Mouse (Mus musculus): ENCODE data around the gene Timm17b. TPM values are rescaled to one million over a fixed set of nuclear protein-coding genes. Genes with fewer than 3 reads are reported as not detected.

Gene Timm17b
- polyA plus RNA-seq, 1 experiment from 2014 or later, result 178 TPM

GRCm38 (mm10) chrX:7927116-7927515 is 28.0 kb downstream of the Timm17b start:
- H3K27ac ChIP-seq (replicated peaks), result no peak overlapping the region
- DNase-seq (ENCODE audit: low spot score), result no peak
- H3K4me3 ChIP-seq, result no peak overlapping the region
- peaks cover 76% of the 10 kb centered on the region for H3K27me3 ChIP-seq (replicated peaks; ENCODE audit: low read depth, poor library complexity, severe bottlenecking)
- H3K4me1 ChIP-seq, result peaks cover 14% of the 10 kb centered on the region
- 22% methylated on average over 10 of the region's 10 CpGs for WGBS
- peaks cover 32% of the 10 kb centered on the region for H3K36me3 ChIP-seq (replicated peaks)
- peaks cover 7% of the 10 kb centered on the region; the same call in 1 of the 2 replicates for H3K9me3 ChIP-seq

- no peak for DNase-seq (ENCODE audit: low spot score)
- WGBS, result 16% methylated on average over 19 of the region's 19 CpGs
- Histone ChIP-seq H3K4me1 (peaks cover 4% of the 10 kb centered on the region; the same call in 1 of the 2 replicates), H3K36me3 (replicated peaks) (peaks cover 43% of the 10 kb centered on the region), H3K4me3 (0 out of 2 replicates have a peak within 1 kb of the TSS, but pooled peaks have one; percentile 13), H3K27me3 (replicated peaks; ENCODE audit: low read depth, poor library complexity, severe bottlenecking) (peaks cover 64% of the 10 kb centered on the region), H3K9me3 (peaks cover 7% of the 10 kb centered on the region; the same call in 1 of the 2 replicates), H3K27ac (replicated peaks) (no peak within 1 kb of the TSS)
Measured at GRCm38 (mm10) chrX:7928270-7928790, 29.2 kb downstream of the Timm17b start, which contains the start of gene Eras. TSS of gene Eras (minus strand) at chrX:7928607.

GRCm38 (mm10) chrX:7936874-7937273 is 37.7 kb downstream of the Timm17b start:
- DNase-seq (ENCODE audit: low spot score), result no peak
- no peak overlapping the region for H3K4me3 ChIP-seq
- H3K9me3 ChIP-seq, result peaks cover 10% of the 10 kb centered on the region; the same call in 1 of the 2 replicates
- peaks cover 70% of the 10 kb centered on the region for H3K36me3 ChIP-seq (replicated peaks)
- H3K27ac ChIP-seq (replicated peaks), result no peak overlapping the region
- no peaks in the 10 kb centered on the region for H3K4me1 ChIP-seq
- no peaks in the 10 kb centered on the region for H3K27me3 ChIP-seq (replicated peaks; ENCODE audit: low read depth, poor library complexity, severe bottlenecking)
- 54% methylated on average over 11 of the region's 11 CpGs for WGBS

GRCm38 (mm10) chrX:7937667-7938066 is 38.5 kb downstream of the Timm17b start:
- H3K27ac ChIP-seq (replicated peaks), result no peak overlapping the region
- 91% methylated on average over 6 of the region's 6 CpGs for WGBS
- H3K4me1 ChIP-seq, result no peaks in the 10 kb centered on the region
- H3K27me3 ChIP-seq (replicated peaks; ENCODE audit: low read depth, poor library complexity, severe bottlenecking), result no peaks in the 10 kb centered on the region
- H3K36me3 ChIP-seq (replicated peaks), result peaks cover 63% of the 10 kb centered on the region
- peaks cover 10% of the 10 kb centered on the region; the same call in 1 of the 2 replicates for H3K9me3 ChIP-seq
- H3K4me3 ChIP-seq, result no peak overlapping the region
- DNase-seq (ENCODE audit: low spot score), result no peak

- Histone ChIP-seq H3K4me1 (peaks cover 5% of the 10 kb centered on the region), H3K4me3 (no peak overlapping the region), H3K27me3 (replicated peaks; ENCODE audit: low read depth, poor library complexity, severe bottlenecking) (no peaks in the 10 kb centered on the region), H3K27ac (replicated peaks) (no peak overlapping the region), H3K9me3 (peaks cover 3% of the 10 kb centered on the region; the same call in 1 of the 2 replicates), H3K36me3 (replicated peaks) (peaks cover 7% of the 10 kb centered on the region; the same call in 1 of the 2 replicates)
- WGBS, result 62% methylated on average over 8 of the region's 8 CpGs
- DNase-seq (ENCODE audit: low spot score), result no peak
Measured at GRCm38 (mm10) chrX:7945618-7946017, 46.5 kb downstream of the Timm17b start.

GRCm38 (mm10) chrX:7947108-7947899 is 48.1 kb downstream of the Timm17b start, which contains the start of gene Hdac6:
TSS of gene Hdac6 (minus strand) at chrX:7947889.
- H3K36me3 ChIP-seq (replicated peaks), result peaks cover 4% of the 10 kb centered on the region; the same call in 1 of the 2 replicates
- H3K27me3 ChIP-seq (replicated peaks; ENCODE audit: low read depth, poor library complexity, severe bottlenecking), result no peaks in the 10 kb centered on the region
- WGBS, result 18% methylated on average over 36 of the region's 37 CpGs
- peaks cover 4% of the 10 kb centered on the region; the same call in 1 of the 2 replicates for H3K9me3 ChIP-seq
- peaks cover 5% of the 10 kb centered on the region for H3K4me1 ChIP-seq
- peak within 1 kb of the TSS; percentile 62 for H3K4me3 ChIP-seq
- peak within 1 kb of the TSS; percentile 84 for H3K27ac ChIP-seq (replicated peaks)
- peak; percentile 9 for DNase-seq (ENCODE audit: low spot score)

- Histone ChIP-seq H3K36me3 (replicated peaks) (peaks cover 4% of the 10 kb centered on the region; the same call in 1 of the 2 replicates), H3K4me3 (peak overlapping the region; percentile 62), H3K9me3 (peaks cover 4% of the 10 kb centered on the region; the same call in 1 of the 2 replicates), H3K27me3 (replicated peaks; ENCODE audit: low read depth, poor library complexity, severe bottlenecking) (no peaks in the 10 kb centered on the region), H3K4me1 (peaks cover 5% of the 10 kb centered on the region), H3K27ac (replicated peaks) (peak overlapping the region; percentile 84)
- peak; percentile 95 for DNase-seq (ENCODE audit: low spot score)
- 17% methylated on average over 38 of the region's 38 CpGs for WGBS
Measured at GRCm38 (mm10) chrX:7947900-7948492, 48.8 kb downstream of the Timm17b start.

GRCm38 (mm10) chrX:7950091-7950490 is 50.9 kb downstream of the Timm17b start:
- 95% methylated on average over 7 of the region's 7 CpGs for WGBS
- Histone ChIP-seq H3K27ac (replicated peaks) (no peak overlapping the region), H3K4me3 (no peak overlapping the region), H3K4me1 (peaks cover 5% of the 10 kb centered on the region), H3K9me3 (0 out of 2 replicates have a peak, but pooled peaks cover 4% of the 10 kb centered on the region), H3K36me3 (replicated peaks) (no peaks in the 10 kb centered on the region), H3K27me3 (replicated peaks; ENCODE audit: low read depth, poor library complexity, severe bottlenecking) (no peaks in the 10 kb centered on the region)
- DNase-seq (ENCODE audit: low spot score), result no peak

Other genes with a start within 250 kb of the Timm17b start
- gene Prickle3, start 242.1 kb upstream of the Timm17b start, polyA plus RNA-seq (2016; fragmentation: Nextera tagmentation; extraction: Ambion mirVana), result 4.1 and 4.2 TPM in 2 replicates
- gene Plp2, start 228.0 kb upstream of the Timm17b start, polyA plus RNA-seq (2016; fragmentation: Nextera tagmentation; extraction: Ambion mirVana), result 49.7 TPM in 2 replicates
- 0.09 TPM in 1 of 2 replicates, not detected in the other for gene Magix, start 218.1 kb upstream of the Timm17b start, polyA plus RNA-seq (2016; fragmentation: Nextera tagmentation; extraction: Ambion mirVana)
- gene Gpkow, start 202.2 kb upstream of the Timm17b start, polyA plus RNA-seq (2016; fragmentation: Nextera tagmentation; extraction: Ambion mirVana), result 40.2 and 40.3 TPM in 2 replicates
- gene Wdr45, start 185.0 kb upstream of the Timm17b start, polyA plus RNA-seq (2016; fragmentation: Nextera tagmentation; extraction: Ambion mirVana), result 22.5 and 23.8 TPM in 2 replicates
- gene Gm45208, start 177.1 kb upstream of the Timm17b start, polyA plus RNA-seq (2016; fragmentation: Nextera tagmentation; extraction: Ambion mirVana), result 0.36 and 0.61 TPM in 2 replicates
- gene Praf2, start 170.9 kb upstream of the Timm17b start, polyA plus RNA-seq (2016; fragmentation: Nextera tagmentation; extraction: Ambion mirVana), result 73.0 and 73.6 TPM in 2 replicates
- 20.3 and 22.1 TPM in 2 replicates for gene Ccdc120, start 148.5 kb upstream of the Timm17b start, polyA plus RNA-seq (2016; fragmentation: Nextera tagmentation; extraction: Ambion mirVana)
- gene Tfe3, start 136.8 kb upstream of the Timm17b start, polyA plus RNA-seq (2016; fragmentation: Nextera tagmentation; extraction: Ambion mirVana), result 26.8 and 28.3 TPM in 2 replicates
- 42.5 and 45.3 TPM in 2 replicates for gene Gripap1, start 109.6 kb upstream of the Timm17b start, polyA plus RNA-seq (2016; fragmentation: Nextera tagmentation; extraction: Ambion mirVana)
- 1.4 and 2.2 TPM in 2 replicates for gene Kcnd1, start 77.1 kb upstream of the Timm17b start, polyA plus RNA-seq (2016; fragmentation: Nextera tagmentation; extraction: Ambion mirVana)
- gene Otud5, start 58.0 kb upstream of the Timm17b start, polyA plus RNA-seq (2016; fragmentation: Nextera tagmentation; extraction: Ambion mirVana), result 42.2 and 43.4 TPM in 2 replicates
- 7.3 and 7.6 TPM in 2 replicates for gene Pim2, start 21.1 kb upstream of the Timm17b start, polyA plus RNA-seq (2016; fragmentation: Nextera tagmentation; extraction: Ambion mirVana)
- 23.4 and 25.7 TPM in 2 replicates for gene Slc35a2, start 15.3 kb upstream of the Timm17b start, polyA plus RNA-seq (2016; fragmentation: Nextera tagmentation; extraction: Ambion mirVana)
- gene Pqbp1, start 88 bp upstream of the Timm17b start, polyA plus RNA-seq (2016; fragmentation: Nextera tagmentation; extraction: Ambion mirVana), result 122 and 132 TPM in 2 replicates
- gene Gm10491, start 8.5 kb downstream of the Timm17b start, polyA plus RNA-seq (2016; fragmentation: Nextera tagmentation; extraction: Ambion mirVana), result not detected in 2 replicates
- 0.51 TPM in 1 of 2 replicates, not detected in the other for gene Gm10490, start 10.2 kb downstream of the Timm17b start, polyA plus RNA-seq (2016; fragmentation: Nextera tagmentation; extraction: Ambion mirVana)
- 3.0 and 4.5 TPM in 2 replicates for gene Pcsk1n, start 20.5 kb downstream of the Timm17b start, polyA plus RNA-seq (2016; fragmentation: Nextera tagmentation; extraction: Ambion mirVana)
- 0.28 TPM in 1 of 2 replicates, not detected in the other for gene Eras, start 29.2 kb downstream of the Timm17b start, polyA plus RNA-seq (2016; fragmentation: Nextera tagmentation; extraction: Ambion mirVana)
- 55.7 and 58.4 TPM in 2 replicates for gene Hdac6, start 48.5 kb downstream of the Timm17b start, polyA plus RNA-seq (2016; fragmentation: Nextera tagmentation; extraction: Ambion mirVana)
- 5.2 and 5.6 TPM in 2 replicates for gene Gata1, start 78.7 kb downstream of the Timm17b start, polyA plus RNA-seq (2016; fragmentation: Nextera tagmentation; extraction: Ambion mirVana)
- gene Glod5, start 119.1 kb downstream of the Timm17b start, polyA plus RNA-seq (2016; fragmentation: Nextera tagmentation; extraction: Ambion mirVana), result not detected in 2 replicates
- 97.6 and 102 TPM in 2 replicates for gene Suv39h1, start 175.4 kb downstream of the Timm17b start, polyA plus RNA-seq (2016; fragmentation: Nextera tagmentation; extraction: Ambion mirVana)
- 0.14 and 0.18 TPM in 2 replicates for gene Was, start 191.1 kb downstream of the Timm17b start, polyA plus RNA-seq (2016; fragmentation: Nextera tagmentation; extraction: Ambion mirVana)
- 19.7 and 19.8 TPM in 2 replicates for gene Wdr13, start 233.5 kb downstream of the Timm17b start, polyA plus RNA-seq (2016; fragmentation: Nextera tagmentation; extraction: Ambion mirVana)
- gene Rbm3, start 246.5 kb downstream of the Timm17b start, polyA plus RNA-seq (2016; fragmentation: Nextera tagmentation; extraction: Ambion mirVana), result 424 and 444 TPM in 2 replicates

All from embryonic facial prominence, embryonic 10.5 days (tissue).